Mouse (Mus musculus) liver, adult 2 months (tissue): ENCODE results near the gene Ak5.

ENCODE experiments used
- CTCF ChIP-seq: fragments of 200-500 bp; IDR thresholded peaks from 2 replicates; pipeline ENCODE4 v1.5.1; 2011; ENCODE audit warnings: low read depth, low read length, control low read depth
- POLR2A ChIP-seq: fragments of 200-500 bp; IDR thresholded peaks from 2 replicates; pipeline ENCODE4 v1.6.1; 2011; ENCODE audit warnings: low read length, control low read depth; ENCODE audit not compliant: insufficient read depth; ENCODE audit errors: extremely low read depth

GRCm38 (mm10) chr3:152512517-152512916 is 155.6 kb downstream of the Ak5 start:
- no peak for TF ChIP-seq CTCF
- no peak for TF ChIP-seq POLR2A
